Mouse (Mus musculus): ENCODE results near the gene Gm20388.

- peak; percentile 14; the same call in 1 of the 2 replicates for TF ChIP-seq CTCF (IDR thresholded peaks at IDR 0.05; ENCODE audit: low read depth)
- no peak for TF ChIP-seq EP300 (IDR thresholded peaks at IDR 0.05; ENCODE audit: low read depth)
Measured at GRCm38 (mm10) chr8:120723025-120723424, 812.4 kb downstream of the Gm20388 start.
